Mouse (Mus musculus) stomach, postnatal 0 days (tissue): ENCODE results near the gene Cdca7l. TPM values are rescaled to one million over a fixed set of nuclear protein-coding genes. Genes with fewer than 3 reads are reported as not detected.

Experiments used
- ATAC-seq: fragments of 200-750 bp; cut with Nextera tagmentation; 2 replicates; pipeline ENCODE4 v1.8.0; 2017; ENCODE audit not compliant: low FRiP score, low TSS enrichment
- DNase-seq: peaks from one replicate; pipeline ENCODE4 v3.0.0-alpha.2; 2016; ENCODE audit warnings: low spot score
- H3K27ac ChIP-seq: fragments of 300-500 bp; sonication (generic); replicated peaks from 2 replicates; pipeline ENCODE4 v1.5.1; 2014; ENCODE audit warnings: mild to moderate bottlenecking, control low read depth
- H3K27me3 ChIP-seq: fragments of 300-500 bp; sonication (generic); 2 replicates; pipeline ENCODE4 v1.6.1; 2014; ENCODE audit warnings: low read length; ENCODE audit not compliant: control insufficient read depth, insufficient read depth
- H3K36me3 ChIP-seq: fragments of 300-500 bp; sonication (generic); 2 replicates; pipeline ENCODE4 v1.6.1; 2014; ENCODE audit warnings: low read length, mixed read lengths; ENCODE audit not compliant: control insufficient read depth, insufficient read depth
- H3K4me1 ChIP-seq: fragments of 300-500 bp; sonication (generic); replicated peaks from 2 replicates; pipeline ENCODE4 v1.6.1; 2014; ENCODE audit warnings: antibody characterized with exemption; ENCODE audit not compliant: control insufficient read depth, insufficient read depth
- H3K4me2 ChIP-seq: fragments of 300-500 bp; sonication (generic); replicated peaks from 2 replicates; pipeline ENCODE4 v1.6.1; 2014; ENCODE audit warnings: low read depth, mild to moderate bottlenecking, control low read depth, moderate library complexity
- H3K4me3 ChIP-seq: fragments of 300-500 bp; sonication (generic); 2 replicates; pipeline ENCODE4 v1.5.1; 2014; ENCODE audit warnings: low read depth, low read length, control low read depth
- H3K9ac ChIP-seq: fragments of 300-500 bp; sonication (generic); 2 replicates; pipeline ENCODE4 v1.6.1; 2014; ENCODE audit warnings: mild to moderate bottlenecking, low read length, control low read depth, mixed read lengths
- H3K9me3 ChIP-seq: fragments of 300-500 bp; sonication (generic); 2 replicates; pipeline ENCODE4 v1.6.1; 2016; ENCODE audit warnings: low read length; ENCODE audit not compliant: control insufficient read depth
- CTCF ChIP-seq: IDR thresholded peaks from 2 replicates; pipeline ENCODE4 v1.5.1; 2016; ENCODE audit warnings: antibody characterized with exemption, low read depth, mild to moderate bottlenecking, moderate library complexity
- EP300 ChIP-seq: optimal IDR thresholded peaks from 2 replicates; pipeline ENCODE3; 2016; ENCODE audit warnings: antibody characterized with exemption
- WGBS: fragments of 180-500 bp; shearing (Covaris S2); extraction: QIAGEN DNeasy Blood & Tissue Kit; methylation state at CpG from one replicate; pipeline ENCODE4 v1.1.7; 2014; 5-methylcytosine and 5-hydroxymethylcytosine counted together
- polyA plus RNA-seq: library from polyadenylated mRNA; unstranded; fragments of >200 nt; fragmentation: Nextera tagmentation; extraction: Ambion mirVana; gene quantifications from 2 replicates; pipeline ENCODE4 v1.2.1, GENCODE M21; 2015

The Cdca7l gene
- polyA plus RNA-seq, 1 experiment from 2014 or later = 15.1 TPM

GRCm38 (mm10) chr12:117857023-117857422, 52.9 kb downstream of the Cdca7l start:
- ATAC-seq (peak; percentile 61; the same call in 1 of the 2 replicates), DNase-seq (no peak)

GRCm38 (mm10) chr12:117857884-117858283, 53.8 kb downstream of the Cdca7l start:
- Histone ChIP-seq H3K4me1 (no peaks in the 10 kb centered on the region), H3K27ac (no peak overlapping the region), H3K36me3 (no peaks in the 10 kb centered on the region), H3K9me3 (no peaks in the 10 kb centered on the region), H3K4me3 (no peak overlapping the region), H3K9ac (no peak overlapping the region), H3K27me3 (no peaks in the 10 kb centered on the region), H3K4me2 (no peak overlapping the region)
- no peak for TF ChIP-seq CTCF
- no peak for TF ChIP-seq EP300
- 77% methylated on average over 6 of the region's 6 CpGs for WGBS
- DNase-seq = no peak
- no peak for ATAC-seq

More at GRCm38 (mm10) chr12:117857023-117857422, 52.9 kb downstream of the Cdca7l start:
- H3K4me1 ChIP-seq = no peaks in the 10 kb centered on the region
- TF ChIP-seq CTCF (no peak), EP300 (no peak)
- WGBS = 53% methylated on average over 9 of the region's 9 CpGs
- H3K4me2 ChIP-seq = no peak overlapping the region
- H3K9ac ChIP-seq = no peak overlapping the region
- H3K9me3 ChIP-seq = no peaks in the 10 kb centered on the region
- H3K36me3 ChIP-seq = no peaks in the 10 kb centered on the region
- no peak overlapping the region for H3K27ac ChIP-seq
- no peak overlapping the region for H3K4me3 ChIP-seq
- no peaks in the 10 kb centered on the region for H3K27me3 ChIP-seq

- WGBS = 67% methylated on average over 7 of the region's 7 CpGs
- Histone ChIP-seq H3K36me3 (no peaks in the 10 kb centered on the region), H3K27ac (no peak overlapping the region), H3K9ac (no peak overlapping the region), H3K4me2 (no peak overlapping the region), H3K4me1 (no peaks in the 10 kb centered on the region), H3K27me3 (no peaks in the 10 kb centered on the region), H3K4me3 (no peak overlapping the region), H3K9me3 (no peaks in the 10 kb centered on the region)
- TF ChIP-seq CTCF = no peak
- ATAC-seq = no peak
- no peak for DNase-seq
Observed at GRCm38 (mm10) chr12:117860840-117861239, 56.8 kb downstream of the Cdca7l start.

GRCm38 (mm10) chr12:117861249-117861648, 57.2 kb downstream of the Cdca7l start:
- no peaks in the 10 kb centered on the region for H3K4me1 ChIP-seq
- no peaks in the 10 kb centered on the region for H3K36me3 ChIP-seq
- H3K9ac ChIP-seq = no peak overlapping the region
- TF ChIP-seq CTCF (no peak), EP300 (no peak)
- no peak for ATAC-seq
- H3K27me3 ChIP-seq = no peaks in the 10 kb centered on the region
- H3K9me3 ChIP-seq = no peaks in the 10 kb centered on the region
- DNase-seq = no peak
- H3K27ac ChIP-seq = no peak overlapping the region
- WGBS = 62% methylated on average over 3 of the region's 3 CpGs
- H3K4me2 ChIP-seq = no peak overlapping the region
- no peak overlapping the region for H3K4me3 ChIP-seq

GRCm38 (mm10) chr12:117862655-117863054, 58.6 kb downstream of the Cdca7l start:
- Histone ChIP-seq H3K27me3 (no peaks in the 10 kb centered on the region), H3K9ac (no peak overlapping the region), H3K4me3 (no peak overlapping the region), H3K36me3 (no peaks in the 10 kb centered on the region; the same call in 1 of the 2 replicates), H3K4me2 (no peak overlapping the region), H3K4me1 (no peaks in the 10 kb centered on the region), H3K27ac (no peak overlapping the region), H3K9me3 (no peaks in the 10 kb centered on the region)
- DNase-seq (no peak), ATAC-seq (no peak)
- no peak for TF ChIP-seq CTCF
- TF ChIP-seq EP300 = no peak
- 79% methylated on average over 5 of the region's 5 CpGs for WGBS

GRCm38 (mm10) chr12:117867708-117868564, 63.8 kb downstream of the Cdca7l start:
- Histone ChIP-seq H3K4me1 (no peaks in the 10 kb centered on the region), H3K9me3 (no peaks in the 10 kb centered on the region), H3K4me3 (no peak overlapping the region), H3K27me3 (no peaks in the 10 kb centered on the region), H3K36me3 (no peaks in the 10 kb centered on the region; the same call in 1 of the 2 replicates), H3K4me2 (no peak overlapping the region), H3K27ac (no peak overlapping the region), H3K9ac (no peak overlapping the region)
- TF ChIP-seq CTCF (no peak), EP300 (no peak)
- no peak for ATAC-seq
- no peak for DNase-seq
- 80% methylated on average over 4 of the region's 4 CpGs for WGBS
